Mouse (Mus musculus) cerebellum, adult 2 months (tissue): ENCODE measurements around the gene Zfp114.

Experiments used
- CTCF ChIP-seq: fragments of 200-500 bp; IDR thresholded peaks from 2 replicates; pipeline ENCODE4 v1.5.1; 2011; ENCODE audit warnings: low read depth, mild to moderate bottlenecking, control low read depth, low read length, moderate library complexity, borderline replicate concordance; ENCODE audit not compliant: insufficient read depth
- POLR2A ChIP-seq: fragments of 200-500 bp; IDR thresholded peaks from 2 replicates; pipeline ENCODE4 v1.6.1; 2011; ENCODE audit warnings: low read length, control low read depth, borderline replicate concordance; ENCODE audit not compliant: insufficient read depth

DNA sequence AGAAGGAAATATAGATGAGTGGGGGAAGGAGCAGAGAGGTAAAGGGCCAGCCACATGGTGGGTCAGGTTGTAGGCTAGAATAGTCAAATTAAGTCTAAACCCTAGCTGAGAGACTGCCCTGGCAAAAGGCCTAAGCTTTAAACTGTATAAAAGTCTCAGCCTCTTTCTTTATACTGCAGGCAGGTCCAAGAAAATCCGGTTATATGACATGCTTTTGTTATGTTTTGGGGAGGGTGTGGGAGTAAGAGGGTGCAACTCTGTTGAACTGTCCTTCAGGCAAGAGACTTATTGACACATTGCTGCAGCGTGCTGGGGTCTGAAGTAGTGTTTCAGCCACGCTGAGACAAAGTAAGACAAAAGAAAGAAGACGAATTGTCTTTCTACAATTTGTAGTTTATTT is 2.7 kb upstream of the Zfp114 start:
- TF ChIP-seq CTCF (no peak), POLR2A (no peak)
